Mouse (Mus musculus) MEL (cell line): ENCODE results near the gene Pck2. TPM values are rescaled to one million over a fixed set of nuclear protein-coding genes. Genes with fewer than 3 reads are reported as not detected.
A peak's percentile ranks its signal among the peaks of the same experiment; 100 is the strongest.

Experiments used
- DNase-seq: peaks from one replicate; pipeline ENCODE4 v3.0.0; 2011; ENCODE audit warnings: low read depth, low spot score
- H3K27ac ChIP-seq: 2 replicates; pipeline ENCODE4 v1.5.1; 2012; ENCODE audit warnings: low read depth, mild to moderate bottlenecking, control low read depth, low read length, moderate library complexity; ENCODE audit not compliant: control insufficient read depth
- H3K27me3 ChIP-seq, 2 experiments: fragments of 150-350 bp in 1 of 2; sonication (generic) in 1 of 2; 2 replicates each; pipeline ENCODE4 v1.6.1; 2012; ENCODE audit warnings: low read length in 2 of 2, mild to moderate bottlenecking in 2 of 2, improper control_type of control experiment in 1 of 2, moderate library complexity in 1 of 2; ENCODE audit not compliant: insufficient read depth in 2 of 2, control insufficient read depth in 1 of 2
- H3K36me3 ChIP-seq, 2 experiments: 2 replicates each; pipeline ENCODE4 v1.6.1; 2012 to 2014; ENCODE audit warnings: low read length in 2 of 2, improper control_type of control experiment in 1 of 2, inconsistent platforms in 1 of 2, mild to moderate bottlenecking in 1 of 2; ENCODE audit not compliant: insufficient read depth in 2 of 2, control insufficient read depth in 1 of 2
- H3K4me1 ChIP-seq, 2 experiments: fragments of 150-350 bp in 1 of 2; sonication (generic) in 1 of 2; 2 replicates each; pipeline ENCODE4 v1.6.1; 2012; ENCODE audit warnings: low read length in 2 of 2, improper control_type of control experiment in 1 of 2, mild to moderate bottlenecking in 1 of 2; ENCODE audit not compliant: insufficient read depth in 2 of 2, control insufficient read depth in 1 of 2
- H3K4me3 ChIP-seq, 2 experiments: fragments of 150-350 bp in 1 of 2; sonication (generic) in 1 of 2; 2 replicates each; pipeline ENCODE4 v1.5.1; 2012; ENCODE audit warnings: low read depth in 2 of 2, low read length in 2 of 2, mild to moderate bottlenecking in 2 of 2, moderate library complexity in 2 of 2, control low read depth in 1 of 2, improper control_type of control experiment in 1 of 2; ENCODE audit not compliant: control insufficient read depth in 1 of 2, insufficient read depth in 1 of 2
- H3K79me2 ChIP-seq: 2 replicates; pipeline ENCODE4 v1.6.1; 2012; ENCODE audit warnings: mild to moderate bottlenecking, low read length, moderate library complexity; ENCODE audit not compliant: control insufficient read depth, poor library complexity, insufficient read depth
- H3K9ac ChIP-seq: 2 replicates; pipeline ENCODE4 v1.6.1; 2012; ENCODE audit warnings: low read depth, mild to moderate bottlenecking, control low read depth, low read length, moderate library complexity; ENCODE audit not compliant: control insufficient read depth, poor library complexity, severe bottlenecking
- H3K9me3 ChIP-seq: fragments of 150-350 bp; sonication (generic); replicated peaks from 2 replicates; pipeline ENCODE4 v1.6.1; 2012; ENCODE audit warnings: mild to moderate bottlenecking, low read length, improper control_type of control experiment, moderate library complexity; ENCODE audit not compliant: insufficient read depth
- BHLHE40 ChIP-seq: IDR thresholded peaks from 2 replicates; pipeline ENCODE4 v1.6.1; 2012; ENCODE audit warnings: low read depth, mild to moderate bottlenecking, inconsistent platforms, low read length, improper control_type of control experiment, borderline replicate concordance
- CHD2 ChIP-seq: IDR thresholded peaks from 2 replicates; pipeline ENCODE4 v1.6.1; 2011; ENCODE audit warnings: low read length, improper control_type of control experiment
- CTCF ChIP-seq, 3 experiments: IDR thresholded peaks in 2 of 3; conservative IDR thresholded peaks in 1 of 3; 2 replicates each; pipeline ENCODE4 v1.5.1; 2011 to 2012; ENCODE audit warnings: low read length in 3 of 3, low read depth in 2 of 3, mild to moderate bottlenecking in 2 of 3, improper control_type of control experiment in 1 of 3, inconsistent platforms in 1 of 3, mixed read lengths in 1 of 3, moderate library complexity in 1 of 3; ENCODE audit not compliant: control insufficient read depth in 1 of 3, insufficient read depth in 1 of 3, poor library complexity in 1 of 3, severe bottlenecking in 1 of 3
- E2F4 ChIP-seq: IDR thresholded peaks from 2 replicates; pipeline ENCODE4 v1.6.1; 2011; ENCODE audit warnings: low read depth, low read length, improper control_type of control experiment, borderline replicate concordance
- ELF1 ChIP-seq: IDR thresholded peaks from 2 replicates; pipeline ENCODE4 v1.6.1; 2014; ENCODE audit warnings: low read depth, mild to moderate bottlenecking, inconsistent platforms, low read length, improper control_type of control experiment, moderate library complexity
- ETS1 ChIP-seq: IDR thresholded peaks from 2 replicates; pipeline ENCODE4 v1.6.1; 2012; ENCODE audit warnings: low read depth, mild to moderate bottlenecking, inconsistent platforms, low read length, improper control_type of control experiment, moderate library complexity
- GABPA ChIP-seq: IDR thresholded peaks from 2 replicates; pipeline ENCODE4 v1.6.1; 2012; ENCODE audit warnings: low read depth, mild to moderate bottlenecking, inconsistent platforms, low read length, improper control_type of control experiment, moderate library complexity
- GATA1 ChIP-seq: IDR thresholded peaks from 2 replicates; pipeline ENCODE4 v1.6.1; 2011; ENCODE audit warnings: low read depth, low read length, improper control_type of control experiment
- JUND ChIP-seq: IDR thresholded peaks from 2 replicates; pipeline ENCODE4 v1.6.1; 2011; ENCODE audit warnings: low read depth, mild to moderate bottlenecking, improper control_type of control experiment, low read length
- MAZ ChIP-seq: IDR thresholded peaks from 2 replicates; pipeline ENCODE4 v1.6.1; 2012; ENCODE audit warnings: low read depth, mild to moderate bottlenecking, inconsistent platforms, low read length, improper control_type of control experiment
- MXI1 ChIP-seq: IDR thresholded peaks from 2 replicates; pipeline ENCODE4 v1.6.1; 2011; ENCODE audit warnings: mild to moderate bottlenecking, low read depth, low read length, improper control_type of control experiment
- MYC ChIP-seq: IDR thresholded peaks from 2 replicates; pipeline ENCODE4 v1.6.1; 2011; ENCODE audit warnings: low read depth, mild to moderate bottlenecking, low read length, improper control_type of control experiment, moderate library complexity
- NELFE ChIP-seq: IDR thresholded peaks from 2 replicates; pipeline ENCODE4 v1.6.1; 2011; ENCODE audit warnings: low read depth, low read length, improper control_type of control experiment
- POLR2A ChIP-seq, 2 experiments: IDR thresholded peaks; 2 replicates each; pipeline ENCODE4 v1.6.1; 2011 to 2012; ENCODE audit warnings: low read length in 2 of 2, mild to moderate bottlenecking in 2 of 2, control low read depth in 1 of 2, improper control_type of control experiment in 1 of 2, low read depth in 1 of 2, moderate library complexity in 1 of 2; ENCODE audit not compliant: control insufficient read depth in 1 of 2, insufficient read depth in 1 of 2, poor library complexity in 1 of 2
- POLR2AphosphoS2 ChIP-seq: IDR thresholded peaks from 2 replicates; pipeline ENCODE4 v1.6.1; 2011; ENCODE audit warnings: low read length, improper control_type of control experiment
- TAL1 ChIP-seq: IDR thresholded peaks from 2 replicates; pipeline ENCODE4 v1.6.1; 2012; ENCODE audit warnings: mild to moderate bottlenecking, inconsistent platforms, low read length, moderate library complexity, mixed read lengths
- UBTF ChIP-seq: IDR thresholded peaks from 2 replicates; pipeline ENCODE4 v1.6.1; 2012; ENCODE audit warnings: low read depth, mild to moderate bottlenecking, inconsistent platforms, low read length, improper control_type of control experiment, moderate library complexity, borderline replicate concordance; ENCODE audit not compliant: insufficient read depth
- USF2 ChIP-seq, 2 experiments: IDR thresholded peaks; 2 replicates each; pipeline ENCODE4 v1.6.1; 2011 to 2012; ENCODE audit warnings: improper control_type of control experiment in 2 of 2, low read length in 2 of 2, borderline replicate concordance in 1 of 2, inconsistent platforms in 1 of 2, low read depth in 1 of 2, mild to moderate bottlenecking in 1 of 2; ENCODE audit not compliant: insufficient read depth in 1 of 2
- polyA plus RNA-seq, 2 experiments: library from polyadenylated mRNA; stranded (reverse) in 1 of 2; unstranded in 1 of 2; fragments of >175 nt in 1 of 2; fragments of >200 nt in 1 of 2; gene quantifications; 2 replicates each; pipeline versions ENCODE4 v1.2.1 to v1.2.4; 2012; ENCODE audit warnings: low replicate concordance in 2 of 2, low read depth in 1 of 2; ENCODE audit not compliant: insufficient read length in 2 of 2, insufficient read depth in 1 of 2, missing spikeins in 1 of 2
- total RNA-seq: library from RNA; depleted of rRNA; stranded (reverse); fragments of 300-350 nt; gene quantifications from 2 replicates; pipeline ENCODE4 v1.2.3, GENCODE M21; 2012

The Pck2 gene
- total and polyA plus RNA-seq, 3 experiments: 17.0 to 103 (median 63.7) TPM

DNA sequence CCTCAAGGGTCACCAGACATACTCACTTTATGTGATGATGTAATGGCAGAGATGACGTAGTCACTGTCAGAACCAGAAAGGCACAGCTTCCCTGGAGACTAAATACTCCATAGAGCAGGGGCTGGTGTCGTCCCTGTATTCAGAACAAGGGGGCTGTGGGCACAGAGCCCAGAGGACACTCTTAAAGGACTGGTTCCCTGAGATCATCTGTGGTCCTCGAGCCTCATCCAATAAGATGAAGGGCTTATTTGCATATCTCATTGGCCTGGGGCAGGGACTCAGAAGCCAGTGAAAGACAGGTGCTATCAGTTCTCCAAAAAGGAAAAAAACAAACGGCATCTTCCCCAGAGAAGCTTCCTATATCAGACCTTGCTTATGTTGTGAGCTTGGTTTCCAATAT, 16.0 kb upstream of the Pck2 start:
- peaks cover 12 to 17% of the 10 kb centered on the region in 2 experiments for H3K27me3 ChIP-seq
- no peak overlapping the region for H3K9ac ChIP-seq
- no peak overlapping the region for H3K4me3 ChIP-seq
- H3K36me3 ChIP-seq: no peaks in the 10 kb centered on the region
- H3K9me3 ChIP-seq: no peaks in the 10 kb centered on the region
- H3K4me1 ChIP-seq: no peaks in the 10 kb centered on the region
- H3K27ac ChIP-seq: no peak overlapping the region
- no peaks in the 10 kb centered on the region for H3K79me2 ChIP-seq
- TF ChIP-seq GABPA (no peak), NELFE (no peak), TAL1 (no peak), POLR2A (IDR thresholded peaks at IDR 0.05; ENCODE audit: control insufficient read depth in 1 of 2, insufficient read depth in 1 of 2, low read depth in 1 of 2, low read length in 2 of 2, poor library complexity in 1 of 2) (no peak), POLR2AphosphoS2 (no peak), GATA1 (no peak), MYC (no peak), CTCF (IDR thresholded peaks at IDR 0.05 in 2 of 3, conservative IDR thresholded peaks at IDR 0.05 in 1 of 3; ENCODE audit: control insufficient read depth in 1 of 3, insufficient read depth in 1 of 3, low read depth in 2 of 3, low read length in 3 of 3, poor library complexity in 1 of 3, severe bottlenecking in 1 of 3) (no peak), MXI1 (no peak), BHLHE40 (no peak), UBTF (no peak), JUND (no peak), E2F4 (no peak), ELF1 (no peak), MAZ (no peak), USF2 (IDR thresholded peaks at IDR 0.05; ENCODE audit: borderline replicate concordance in 1 of 2, insufficient read depth in 1 of 2, low read depth in 1 of 2, low read length in 2 of 2) (no peak)
- peak; percentile 24 for DNase-seq

DNA sequence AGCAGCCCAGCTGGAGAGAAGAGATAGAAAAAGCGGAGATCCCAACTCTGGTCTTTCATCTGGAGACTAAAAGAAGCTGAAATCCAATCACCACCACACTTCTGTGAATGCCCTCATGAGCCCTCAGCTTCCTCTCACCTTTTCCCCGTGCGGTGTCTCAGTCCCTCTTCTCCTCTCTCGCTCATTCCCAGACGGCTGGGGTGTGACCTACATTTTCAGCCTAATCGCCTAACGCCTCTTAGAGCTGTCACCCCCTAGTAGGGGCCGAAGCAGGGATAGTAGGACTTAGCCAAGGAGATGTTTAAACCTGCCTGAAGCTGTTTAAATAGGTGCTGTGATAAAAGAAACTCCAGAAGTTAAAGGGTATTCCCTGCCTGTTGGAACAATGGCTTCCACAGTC, 15.3 kb upstream of the Pck2 start, which contains the start of gene Nrl:
Nrl (minus strand) TSS at position 197 of the 400 bp plus-strand sequence.
- no peak for TF ChIP-seq CHD2
- Histone ChIP-seq H3K9ac (no peak within 1 kb of the TSS), H3K9me3 (no peaks in the 10 kb centered on the region), H3K36me3 (no peaks in the 10 kb centered on the region), H3K4me1 (no peaks in the 10 kb centered on the region), H3K4me3 (no peak within 1 kb of the TSS), H3K27ac (no peak within 1 kb of the TSS), H3K27me3 (peaks cover 13 to 22% of the 10 kb centered on the region in 2 experiments), H3K79me2 (no peaks in the 10 kb centered on the region)
- no peak for DNase-seq

DNA sequence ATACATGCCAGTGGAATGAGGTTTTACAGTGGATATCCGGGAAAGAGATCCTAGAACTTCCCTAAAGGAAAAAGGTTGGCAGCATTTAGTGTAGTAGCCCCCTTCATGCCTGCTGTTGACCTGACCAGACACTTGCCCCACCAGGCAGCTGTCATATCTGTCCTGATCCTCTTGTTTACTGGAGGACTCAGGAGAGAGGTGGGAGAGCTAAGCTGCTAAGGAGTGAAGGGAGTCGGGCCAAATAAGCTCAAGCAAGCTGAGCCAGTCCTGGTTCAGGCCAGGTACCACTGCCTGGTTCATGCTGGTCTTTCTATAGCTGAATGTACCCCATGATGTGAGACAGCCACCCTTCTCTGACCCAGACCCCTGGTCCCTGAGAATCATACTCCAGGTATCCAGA, 13.4 kb upstream of the Pck2 start:
- no peak overlapping the region for H3K9ac ChIP-seq
- no peaks in the 10 kb centered on the region for H3K9me3 ChIP-seq
- H3K36me3 ChIP-seq: no peaks in the 10 kb centered on the region
- no peak for DNase-seq
- H3K27ac ChIP-seq: no peak overlapping the region
- H3K4me3 ChIP-seq: no peak overlapping the region
- no peaks in the 10 kb centered on the region for H3K4me1 ChIP-seq
- peaks cover 19 to 33% of the 10 kb centered on the region in 2 experiments for H3K27me3 ChIP-seq
- no peak for TF ChIP-seq ELF1
- no peak for TF ChIP-seq TAL1
- TF ChIP-seq CHD2: no peak
- no peak for TF ChIP-seq ETS1
- no peaks in the 10 kb centered on the region for H3K79me2 ChIP-seq
